Mouse (Mus musculus): ENCODE data around the gene Zfp74. TPM values are rescaled to one million over a fixed set of nuclear protein-coding genes. Genes with fewer than 3 reads are reported as not detected.

Zfp74 gene
- polyA plus RNA-seq, 1 experiment, result 1.5 TPM

DNA sequence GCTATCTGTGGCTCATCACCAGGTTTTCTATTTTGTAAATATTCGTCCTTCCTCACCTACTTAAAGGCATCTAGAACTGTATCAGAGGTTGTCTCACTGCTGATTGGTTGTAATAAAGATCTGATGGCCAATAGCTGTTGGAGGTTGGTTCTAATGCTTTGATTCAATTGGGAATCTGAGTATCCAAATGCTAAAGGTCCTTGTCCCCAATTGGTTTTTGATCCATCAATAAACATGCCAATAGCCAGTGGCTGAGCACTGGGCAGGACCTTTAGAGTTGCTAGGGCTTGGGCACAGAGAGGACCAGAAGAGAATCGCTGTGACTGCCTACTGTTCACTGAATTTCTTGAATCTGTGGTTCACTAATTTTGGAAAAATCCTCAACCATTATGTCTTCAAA, 10.2 kb downstream of the Zfp74 start:
- Histone ChIP-seq H3K27me3 (ENCODE audit: control insufficient read depth, insufficient read depth, insufficient read length) (no peaks in the 10 kb centered on the region), H3K4me2 (ENCODE audit: low read depth) (no peak overlapping the region), H3ac (ENCODE audit: control insufficient read depth, insufficient read length) (no peak overlapping the region), H3K4me3 (no peak overlapping the region), H3K36me3 (ENCODE audit: control insufficient read depth, insufficient read depth) (no peaks in the 10 kb centered on the region), H3K79me2 (ENCODE audit: control insufficient read depth, insufficient read depth) (no peaks in the 10 kb centered on the region)
- TF ChIP-seq MAX (IDR thresholded peaks at IDR 0.05; ENCODE audit: low read depth) (no peak), POLR2A (IDR thresholded peaks at IDR 0.05; ENCODE audit: insufficient read length, low read depth) (no peak), E2F4 (IDR thresholded peaks at IDR 0.05; ENCODE audit: insufficient read depth) (no peak), TCF3 (IDR thresholded peaks at IDR 0.05; ENCODE audit: insufficient read length, low read depth) (no peak), SRF (IDR thresholded peaks at IDR 0.05; ENCODE audit: control insufficient read depth, insufficient read length, low read depth) (no peak), REST (IDR thresholded peaks at IDR 0.05; ENCODE audit: insufficient read depth, insufficient read length) (no peak), MYOG (IDR thresholded peaks at IDR 0.05; ENCODE audit: control insufficient read depth in 1 of 3, insufficient read depth in 1 of 3, insufficient read length in 2 of 3, low read depth in 2 of 3) (no peak), MYOD1 (IDR thresholded peaks at IDR 0.05; ENCODE audit: control insufficient read depth in 1 of 3, insufficient read length in 2 of 3, low read depth in 2 of 3) (no peak), POLR2AphosphoS2 (IDR thresholded peaks at IDR 0.05; ENCODE audit: insufficient read length, low read depth) (no peak), USF1 (IDR thresholded peaks at IDR 0.05; ENCODE audit: low read depth) (no peak), TCF12 (IDR thresholded peaks at IDR 0.05; ENCODE audit: insufficient read depth, poor library complexity, severe bottlenecking) (no peak)

DNA sequence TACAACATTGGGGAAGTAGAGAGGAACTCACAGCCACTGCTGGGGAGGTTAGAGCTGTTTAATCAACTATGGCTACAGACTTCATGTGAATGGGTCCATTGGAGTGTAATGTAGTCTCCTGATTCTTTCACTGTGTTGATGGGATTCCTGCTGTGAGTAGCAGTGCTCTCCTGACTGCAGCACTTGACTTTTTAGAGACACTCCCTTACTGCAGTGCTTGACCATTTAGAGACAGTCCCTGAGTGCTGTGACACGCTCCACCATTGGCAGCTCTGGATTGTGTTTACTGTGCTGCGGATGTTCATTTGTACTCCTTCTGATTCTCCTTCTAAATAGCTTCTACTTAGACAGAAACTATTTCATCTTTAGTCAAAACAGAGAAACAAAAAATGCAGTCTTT, 11.1 kb downstream of the Zfp74 start:
- H3K4me3 ChIP-seq, result no peak overlapping the region
- no peaks in the 10 kb centered on the region for H3K79me2 ChIP-seq (ENCODE audit: control insufficient read depth, insufficient read depth)
- no peaks in the 10 kb centered on the region for H3K27me3 ChIP-seq (ENCODE audit: control insufficient read depth, insufficient read depth, insufficient read length)
- H3ac ChIP-seq (ENCODE audit: control insufficient read depth, insufficient read length), result no peak overlapping the region
- TF ChIP-seq MYOD1 (IDR thresholded peaks at IDR 0.05; ENCODE audit: control insufficient read depth in 1 of 3, insufficient read length in 2 of 3, low read depth in 2 of 3), result no peak
- no peak for TF ChIP-seq CEBPB (IDR thresholded peaks at IDR 0.05; ENCODE audit: insufficient read depth, poor library complexity, severe bottlenecking)
- TF ChIP-seq TCF3 (IDR thresholded peaks at IDR 0.05; ENCODE audit: insufficient read length, low read depth), result no peak
- TF ChIP-seq POLR2A (IDR thresholded peaks at IDR 0.05; ENCODE audit: insufficient read length, low read depth), result no peak
- TF ChIP-seq TCF12 (IDR thresholded peaks at IDR 0.05; ENCODE audit: insufficient read depth, poor library complexity, severe bottlenecking), result no peak
- TF ChIP-seq SRF (IDR thresholded peaks at IDR 0.05; ENCODE audit: control insufficient read depth, insufficient read length, low read depth), result no peak
- TF ChIP-seq USF1 (IDR thresholded peaks at IDR 0.05; ENCODE audit: low read depth), result no peak
- no peaks in the 10 kb centered on the region for H3K36me3 ChIP-seq (ENCODE audit: control insufficient read depth, insufficient read depth)
- H3K4me2 ChIP-seq (ENCODE audit: low read depth), result no peak overlapping the region

DNA sequence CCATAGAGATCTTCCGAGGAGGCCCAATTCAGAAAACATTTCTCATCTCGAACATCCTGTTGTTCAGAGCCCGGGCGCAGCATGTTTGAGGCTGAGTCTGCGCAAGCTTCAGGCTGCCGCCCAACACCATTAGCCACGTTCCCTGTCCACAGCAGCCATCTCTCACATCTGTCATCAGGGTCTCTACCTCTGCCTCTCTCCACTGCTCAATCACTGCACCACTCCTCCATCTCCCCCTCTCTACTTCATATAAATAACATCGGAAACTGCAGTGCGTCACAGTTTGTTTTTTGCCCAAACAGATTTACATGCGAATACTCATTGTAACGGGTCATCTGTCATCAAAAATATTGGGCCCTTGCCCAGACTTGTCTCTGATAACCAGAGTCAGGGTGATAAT, 12.9 kb downstream of the Zfp74 start:
- TF ChIP-seq USF1 (IDR thresholded peaks at IDR 0.05; ENCODE audit: low read depth) (no peak), REST (IDR thresholded peaks at IDR 0.05; ENCODE audit: insufficient read depth, insufficient read length) (no peak), SRF (IDR thresholded peaks at IDR 0.05; ENCODE audit: control insufficient read depth, insufficient read length, low read depth) (no peak), TCF3 (IDR thresholded peaks at IDR 0.05; ENCODE audit: insufficient read length, low read depth) (no peak), MYOG (IDR thresholded peaks at IDR 0.05; ENCODE audit: control insufficient read depth in 1 of 3, insufficient read depth in 1 of 3, insufficient read length in 2 of 3, low read depth in 2 of 3) (no peak), POLR2A (IDR thresholded peaks at IDR 0.05; ENCODE audit: insufficient read length, low read depth) (no peak), MYOD1 (IDR thresholded peaks at IDR 0.05; ENCODE audit: control insufficient read depth in 1 of 3, insufficient read length in 2 of 3, low read depth in 2 of 3) (no peak), POLR2AphosphoS2 (IDR thresholded peaks at IDR 0.05; ENCODE audit: insufficient read length, low read depth) (no peak), MAX (IDR thresholded peaks at IDR 0.05; ENCODE audit: low read depth) (no peak), TCF12 (IDR thresholded peaks at IDR 0.05; ENCODE audit: insufficient read depth, poor library complexity, severe bottlenecking) (no peak), E2F4 (IDR thresholded peaks at IDR 0.05; ENCODE audit: insufficient read depth) (no peak), CEBPB (IDR thresholded peaks at IDR 0.05; ENCODE audit: insufficient read depth, poor library complexity, severe bottlenecking) (no peak)
- H3ac ChIP-seq (ENCODE audit: control insufficient read depth, insufficient read length), result no peak overlapping the region
- H3K79me2 ChIP-seq (ENCODE audit: control insufficient read depth, insufficient read depth), result no peaks in the 10 kb centered on the region
- H3K4me2 ChIP-seq (ENCODE audit: low read depth), result no peak overlapping the region
- H3K27me3 ChIP-seq (ENCODE audit: control insufficient read depth, insufficient read depth, insufficient read length), result no peaks in the 10 kb centered on the region
- H3K4me3 ChIP-seq, result no peak overlapping the region
- H3K36me3 ChIP-seq (ENCODE audit: control insufficient read depth, insufficient read depth), result no peaks in the 10 kb centered on the region

DNA sequence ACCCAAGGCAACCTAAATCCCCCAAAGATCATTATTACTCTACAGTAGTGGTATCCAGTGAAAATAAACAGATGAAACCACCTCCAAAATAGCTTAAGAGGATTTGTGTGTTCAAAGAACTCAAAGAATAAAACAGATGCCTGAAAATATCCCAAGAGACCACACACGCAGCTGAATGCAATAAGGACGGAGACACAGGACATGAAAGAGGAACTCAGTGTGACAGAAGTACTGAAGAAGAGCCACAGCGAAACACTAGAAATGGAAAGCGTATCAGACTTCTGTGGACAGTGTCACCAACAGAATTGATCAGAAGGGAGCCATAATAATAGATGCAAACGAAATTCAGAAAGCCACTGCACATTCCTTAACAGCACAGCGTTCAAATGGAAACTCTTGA, 15.0 kb downstream of the Zfp74 start:
- no peak for TF ChIP-seq CEBPB (IDR thresholded peaks at IDR 0.05; ENCODE audit: insufficient read depth, poor library complexity, severe bottlenecking)
- TF ChIP-seq MYOG (IDR thresholded peaks at IDR 0.05; ENCODE audit: control insufficient read depth in 1 of 3, insufficient read depth in 1 of 3, insufficient read length in 2 of 3, low read depth in 2 of 3), result no peak
- no peak for TF ChIP-seq TCF12 (IDR thresholded peaks at IDR 0.05; ENCODE audit: insufficient read depth, poor library complexity, severe bottlenecking)
- no peak for TF ChIP-seq MAX (IDR thresholded peaks at IDR 0.05; ENCODE audit: low read depth)
- no peak for TF ChIP-seq USF1 (IDR thresholded peaks at IDR 0.05; ENCODE audit: low read depth)
- TF ChIP-seq POLR2A (IDR thresholded peaks at IDR 0.05; ENCODE audit: insufficient read length, low read depth), result no peak
- no peak for TF ChIP-seq POLR2AphosphoS2 (IDR thresholded peaks at IDR 0.05; ENCODE audit: insufficient read length, low read depth)
- no peak for TF ChIP-seq TCF3 (IDR thresholded peaks at IDR 0.05; ENCODE audit: insufficient read length, low read depth)
- no peak for TF ChIP-seq E2F4 (IDR thresholded peaks at IDR 0.05; ENCODE audit: insufficient read depth)
- Histone ChIP-seq H3K4me2 (ENCODE audit: low read depth) (no peak overlapping the region), H3K79me2 (ENCODE audit: control insufficient read depth, insufficient read depth) (no peaks in the 10 kb centered on the region), H3K27me3 (ENCODE audit: control insufficient read depth, insufficient read depth, insufficient read length) (no peaks in the 10 kb centered on the region), H3K36me3 (ENCODE audit: control insufficient read depth, insufficient read depth) (peaks cover 14% of the 10 kb centered on the region), H3K4me3 (no peak overlapping the region), H3ac (ENCODE audit: control insufficient read depth, insufficient read length) (no peak overlapping the region)

DNA sequence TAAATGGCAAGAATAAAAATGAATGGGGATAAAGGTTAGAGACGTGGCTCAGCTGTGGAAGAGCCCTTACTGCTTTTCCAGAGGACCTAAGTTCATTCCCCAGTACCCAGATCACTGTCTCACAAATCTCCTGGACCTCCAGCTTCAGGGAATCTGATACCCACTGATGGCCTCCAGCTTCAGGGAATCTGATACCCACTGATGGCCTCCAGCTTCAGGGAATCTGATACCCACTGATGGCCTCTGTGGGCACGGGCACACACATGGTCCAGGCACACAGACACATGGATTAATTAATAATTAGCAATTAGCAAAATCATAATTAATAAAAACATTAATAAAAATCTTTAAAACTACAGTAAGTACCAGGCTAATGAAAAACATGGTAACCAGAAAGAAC, 31.1 kb downstream of the Zfp74 start:
- Histone ChIP-seq H3K4me2 (ENCODE audit: low read depth) (peak overlapping the region; percentile 38), H3K79me2 (ENCODE audit: control insufficient read depth, insufficient read depth) (no peaks in the 10 kb centered on the region), H3K36me3 (ENCODE audit: control insufficient read depth, insufficient read depth) (no peaks in the 10 kb centered on the region), H3ac (ENCODE audit: control insufficient read depth, insufficient read length) (no peak overlapping the region), H3K4me3 (no peak overlapping the region), H3K27me3 (ENCODE audit: control insufficient read depth, insufficient read depth, insufficient read length) (no peaks in the 10 kb centered on the region)
- TF ChIP-seq USF1 (IDR thresholded peaks at IDR 0.05; ENCODE audit: low read depth), result no peak
- TF ChIP-seq REST (IDR thresholded peaks at IDR 0.05; ENCODE audit: insufficient read depth, insufficient read length), result no peak
- no peak for TF ChIP-seq MAX (IDR thresholded peaks at IDR 0.05; ENCODE audit: low read depth)
- no peak for TF ChIP-seq POLR2A (IDR thresholded peaks at IDR 0.05; ENCODE audit: insufficient read length, low read depth)
- TF ChIP-seq MYOG (IDR thresholded peaks at IDR 0.05; ENCODE audit: control insufficient read depth in 1 of 3, insufficient read depth in 1 of 3, insufficient read length in 2 of 3, low read depth in 2 of 3), result no peak
- no peak for TF ChIP-seq MYOD1 (IDR thresholded peaks at IDR 0.05; ENCODE audit: control insufficient read depth in 1 of 3, insufficient read length in 2 of 3, low read depth in 2 of 3)
- TF ChIP-seq TCF12 (IDR thresholded peaks at IDR 0.05; ENCODE audit: insufficient read depth, poor library complexity, severe bottlenecking), result no peak
- TF ChIP-seq SRF (IDR thresholded peaks at IDR 0.05; ENCODE audit: control insufficient read depth, insufficient read length, low read depth), result no peak
- no peak for TF ChIP-seq E2F4 (IDR thresholded peaks at IDR 0.05; ENCODE audit: insufficient read depth)
- no peak for TF ChIP-seq POLR2AphosphoS2 (IDR thresholded peaks at IDR 0.05; ENCODE audit: insufficient read length, low read depth)
- no peak for TF ChIP-seq TCF3 (IDR thresholded peaks at IDR 0.05; ENCODE audit: insufficient read length, low read depth)
- no peak for TF ChIP-seq CEBPB (IDR thresholded peaks at IDR 0.05; ENCODE audit: insufficient read depth, poor library complexity, severe bottlenecking)
